Mouse (Mus musculus): Measurements from ENCODE around the gene Por. TPM values are rescaled to one million over a fixed set of nuclear protein-coding genes. Genes with fewer than 3 reads are reported as not detected.

Gene Por
- 117 and 126 TPM in 2 replicates for polyA plus RNA-seq (2015; fragmentation: Nextera tagmentation; extraction: Ambion mirVana)

GRCm38 (mm10) chr5:135669741-135670275 is at the start of gene Por:
Gene Por (plus strand): TSS chr5:135670033.
- no peak for ATAC-seq (replicated peaks)
- H3K4me1 ChIP-seq, result peaks cover 13% of the 10 kb centered on the region
- H3K36me3 ChIP-seq (replicated peaks), result no peaks in the 10 kb centered on the region
- no peak within 1 kb of the TSS for H3K4me2 ChIP-seq
- no peak within 1 kb of the TSS for H3K9ac ChIP-seq
- H3K27me3 ChIP-seq (replicated peaks), result no peaks in the 10 kb centered on the region
- H3K4me3 ChIP-seq, result no peak within 1 kb of the TSS
- H3K27ac ChIP-seq, result no peak within 1 kb of the TSS
- 20% methylated on average over 9 of the region's 9 CpGs for WGBS
- no peaks in the 10 kb centered on the region for H3K9me3 ChIP-seq

GRCm38 (mm10) chr5:135620526-135620925 is 49.3 kb upstream of the Por start:
- Histone ChIP-seq H3K9ac (no peak overlapping the region), H3K4me3 (no peak overlapping the region), H3K36me3 (replicated peaks) (no peaks in the 10 kb centered on the region), H3K27me3 (replicated peaks) (no peaks in the 10 kb centered on the region), H3K27ac (no peak overlapping the region), H3K9me3 (no peaks in the 10 kb centered on the region), H3K4me1 (no peaks in the 10 kb centered on the region), H3K4me2 (no peak overlapping the region)
- no peak for ATAC-seq (replicated peaks)
- WGBS, result 88% methylated on average over 9 of the region's 9 CpGs

- Histone ChIP-seq H3K9ac (no peak overlapping the region), H3K4me3 (no peak overlapping the region), H3K9me3 (no peaks in the 10 kb centered on the region), H3K27ac (no peak overlapping the region), H3K4me2 (no peak overlapping the region), H3K27me3 (replicated peaks) (no peaks in the 10 kb centered on the region), H3K36me3 (replicated peaks) (no peaks in the 10 kb centered on the region), H3K4me1 (no peaks in the 10 kb centered on the region)
- 86% methylated on average over 10 of the region's 10 CpGs for WGBS
- ATAC-seq (replicated peaks), result no peak
Measured at GRCm38 (mm10) chr5:135621725-135622124, 48.1 kb upstream of the Por start.

GRCm38 (mm10) chr5:135623006-135623563 is 46.7 kb upstream of the Por start:
- Histone ChIP-seq H3K4me1 (no peaks in the 10 kb centered on the region), H3K4me2 (no peak overlapping the region), H3K27me3 (replicated peaks) (no peaks in the 10 kb centered on the region), H3K9ac (no peak overlapping the region), H3K36me3 (replicated peaks) (no peaks in the 10 kb centered on the region), H3K27ac (no peak overlapping the region), H3K9me3 (no peaks in the 10 kb centered on the region), H3K4me3 (no peak overlapping the region)
- no peak for ATAC-seq (replicated peaks)
- WGBS, result 85% methylated on average over 18 of the region's 18 CpGs

GRCm38 (mm10) chr5:135628916-135629315 is 40.9 kb upstream of the Por start:
- no peaks in the 10 kb centered on the region for H3K27me3 ChIP-seq (replicated peaks)
- no peak overlapping the region for H3K4me3 ChIP-seq
- no peaks in the 10 kb centered on the region for H3K36me3 ChIP-seq (replicated peaks)
- peak overlapping the region; percentile 30 for H3K4me2 ChIP-seq
- H3K27ac ChIP-seq, result no peak overlapping the region
- 30% methylated on average over 10 of the region's 10 CpGs for WGBS
- H3K9ac ChIP-seq, result no peak overlapping the region
- no peak for ATAC-seq (replicated peaks)
- H3K9me3 ChIP-seq, result no peaks in the 10 kb centered on the region
- peaks cover 14% of the 10 kb centered on the region for H3K4me1 ChIP-seq

GRCm38 (mm10) chr5:135629401-135629800 is 40.4 kb upstream of the Por start:
- ATAC-seq (replicated peaks), result no peak
- 88% methylated on average over 3 of the region's 3 CpGs for WGBS
- no peak overlapping the region for H3K4me3 ChIP-seq
- no peaks in the 10 kb centered on the region for H3K27me3 ChIP-seq (replicated peaks)
- H3K4me1 ChIP-seq, result peaks cover 19% of the 10 kb centered on the region
- no peak overlapping the region for H3K4me2 ChIP-seq
- no peak overlapping the region for H3K27ac ChIP-seq
- no peak overlapping the region for H3K9ac ChIP-seq
- no peaks in the 10 kb centered on the region for H3K9me3 ChIP-seq
- H3K36me3 ChIP-seq (replicated peaks), result no peaks in the 10 kb centered on the region

- H3K4me2 ChIP-seq, result no peak overlapping the region
- no peaks in the 10 kb centered on the region for H3K36me3 ChIP-seq (replicated peaks)
- ATAC-seq (replicated peaks), result no peak
- no peak overlapping the region for H3K4me3 ChIP-seq
- H3K27ac ChIP-seq, result no peak overlapping the region
- H3K27me3 ChIP-seq (replicated peaks), result no peaks in the 10 kb centered on the region
- H3K9ac ChIP-seq, result no peak overlapping the region
- WGBS, result 34% methylated on average over 3 of the region's 3 CpGs
- H3K4me1 ChIP-seq, result peaks cover 22% of the 10 kb centered on the region
- no peaks in the 10 kb centered on the region for H3K9me3 ChIP-seq
Measured at GRCm38 (mm10) chr5:135630598-135630997, 39.2 kb upstream of the Por start.

- peak within 1 kb of the TSS; percentile 64 for H3K4me2 ChIP-seq
- H3K36me3 ChIP-seq (replicated peaks), result peaks cover 10% of the 10 kb centered on the region
- peak within 1 kb of the TSS; percentile 88 for H3K4me3 ChIP-seq
- 12% methylated on average over 29 of the region's 30 CpGs for WGBS
- H3K4me1 ChIP-seq, result peaks cover 22% of the 10 kb centered on the region
- H3K9me3 ChIP-seq, result no peaks in the 10 kb centered on the region
- ATAC-seq (replicated peaks), result peak; percentile 99
- H3K27ac ChIP-seq, result peak within 1 kb of the TSS; percentile 96
- peak within 1 kb of the TSS; percentile 89 for H3K9ac ChIP-seq
- H3K27me3 ChIP-seq (replicated peaks), result no peaks in the 10 kb centered on the region
Measured at GRCm38 (mm10) chr5:135632117-135632796, 37.6 kb upstream of the Por start, which contains the start of gene Rhbdd2. Gene Rhbdd2 (plus strand): TSS chr5:135632618.

GRCm38 (mm10) chr5:135632797-135633144 is 37.1 kb upstream of the Por start:
- Histone ChIP-seq H3K27me3 (replicated peaks) (no peaks in the 10 kb centered on the region), H3K27ac (peak overlapping the region; percentile 96), H3K9ac (peak overlapping the region; percentile 89), H3K4me2 (peak overlapping the region; percentile 64), H3K36me3 (replicated peaks) (peaks cover 15% of the 10 kb centered on the region), H3K9me3 (no peaks in the 10 kb centered on the region), H3K4me1 (peaks cover 22% of the 10 kb centered on the region), H3K4me3 (peak overlapping the region; percentile 88)
- ATAC-seq (replicated peaks), result peak; percentile 85
- WGBS, result 0% methylated on average over 21 of the region's 21 CpGs

- 92% methylated on average over 7 of the region's 7 CpGs for WGBS
- no peak overlapping the region for H3K9ac ChIP-seq
- H3K27me3 ChIP-seq (replicated peaks), result no peaks in the 10 kb centered on the region
- H3K9me3 ChIP-seq, result no peaks in the 10 kb centered on the region
- no peak overlapping the region for H3K27ac ChIP-seq
- H3K4me1 ChIP-seq, result 0 out of 2 replicates have a peak, but pooled peaks cover 2% of the 10 kb centered on the region
- H3K36me3 ChIP-seq (replicated peaks), result peaks cover 23% of the 10 kb centered on the region
- ATAC-seq (replicated peaks), result no peak
- H3K4me2 ChIP-seq, result no peak overlapping the region
- no peak overlapping the region for H3K4me3 ChIP-seq
Measured at GRCm38 (mm10) chr5:135639760-135640458, 29.9 kb upstream of the Por start.

GRCm38 (mm10) chr5:135640459-135640789 is 29.4 kb upstream of the Por start:
- no peak overlapping the region for H3K9ac ChIP-seq
- H3K36me3 ChIP-seq (replicated peaks), result peaks cover 23% of the 10 kb centered on the region
- 89% methylated on average over 6 of the region's 6 CpGs for WGBS
- no peaks in the 10 kb centered on the region for H3K9me3 ChIP-seq
- no peak overlapping the region for H3K27ac ChIP-seq
- H3K27me3 ChIP-seq (replicated peaks), result no peaks in the 10 kb centered on the region
- H3K4me3 ChIP-seq, result no peak overlapping the region
- H3K4me2 ChIP-seq, result no peak overlapping the region
- ATAC-seq (replicated peaks), result no peak
- 0 out of 2 replicates have a peak, but pooled peaks cover 2% of the 10 kb centered on the region for H3K4me1 ChIP-seq

- H3K27me3 ChIP-seq (replicated peaks), result no peaks in the 10 kb centered on the region
- H3K4me2 ChIP-seq, result no peak overlapping the region
- no peak for ATAC-seq (replicated peaks)
- peaks cover 20% of the 10 kb centered on the region for H3K36me3 ChIP-seq (replicated peaks)
- H3K27ac ChIP-seq, result no peak overlapping the region
- H3K9ac ChIP-seq, result no peak overlapping the region
- WGBS, result 96% methylated on average over 1 of the region's 1 CpGs
- H3K4me3 ChIP-seq, result no peak overlapping the region
- H3K9me3 ChIP-seq, result no peaks in the 10 kb centered on the region
- 0 out of 2 replicates have a peak, but pooled peaks cover 2% of the 10 kb centered on the region for H3K4me1 ChIP-seq
Measured at GRCm38 (mm10) chr5:135641028-135641427, 28.8 kb upstream of the Por start.

All from midbrain, embryonic 15.5 days (tissue).